Mouse (Mus musculus) cortical plate, adult 2 months (tissue): Measurements from ENCODE around the gene Mterf4.

ENCODE experiments used
- CTCF ChIP-seq: fragments of 200-500 bp; IDR thresholded peaks from 2 replicates; pipeline ENCODE4 v1.5.1; 2011; ENCODE audit warnings: mild to moderate bottlenecking, control low read depth, low read length; ENCODE audit not compliant: insufficient read depth; ENCODE audit errors: extremely low read depth
- POLR2A ChIP-seq: fragments of 200-500 bp; IDR thresholded peaks from 2 replicates; pipeline ENCODE4 v1.6.1; 2011; ENCODE audit warnings: mild to moderate bottlenecking, low read length, control low read depth; ENCODE audit not compliant: insufficient read depth; ENCODE audit errors: extremely low read depth

DNA sequence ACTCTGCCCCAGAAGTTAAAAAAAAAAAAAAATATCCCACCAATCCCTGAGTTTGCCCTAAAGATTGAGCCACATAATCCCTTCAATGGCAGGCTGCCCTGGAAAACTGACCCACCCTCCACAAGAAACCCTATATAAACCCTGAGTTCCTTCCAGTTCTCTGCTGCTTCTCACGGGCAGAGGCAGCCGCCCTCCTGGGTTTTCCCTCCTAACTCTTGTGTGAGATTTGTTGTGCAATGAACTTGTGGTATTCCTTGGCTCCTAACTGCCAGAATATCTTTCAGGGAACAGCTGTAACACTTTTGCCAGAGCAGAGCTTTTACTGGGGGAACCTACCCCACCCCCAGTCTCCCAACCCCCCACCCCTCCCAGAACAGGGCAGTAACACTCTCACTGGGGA, 53.1 kb downstream of the Mterf4 start:
- TF ChIP-seq POLR2A (no peak), CTCF (no peak)
